In genomic region chr12:36523515-36523914, GRCm38 (mm10) we compare ENCODE assay signal across 31 mouse cellular contexts.
DNase-seq lines count a peak whose midpoint lies in the region; ATAC-seq and TF ChIP-seq lines count a peak whose summit lies in the region.
"Had no signal": no experiment of that assay in that cellular context is flagged by ENCODE, and none has a peak within 500 bp of the region (broad histone marks: within the 10 kb centered on the region; RNA-seq: fewer than 3 reads in every experiment).

No protein-coding gene starts in this region.

- peak; percentile 47 for DNase-seq in liver, adult 2 months (ENCODE audit: extremely low read depth, low read depth, low spot score)
- no peak for DNase-seq in liver
- peak; percentile 24 to 56 for DNase-seq in kidney, postnatal 36 days
- no peak for DNase-seq in c-Kit-positive CD71-positive TER-119-positive erythroid progenitor cells, embryonic 14.5 days (ENCODE audit: low spot score)
- DNase-seq in urinary bladder, postnatal 14 days (ENCODE audit: low spot score): no peak
- DNase-seq in forebrain, embryonic 11.5 days (ENCODE audit: low spot score): no peak
- DNase-seq: adrenal gland, adult 8-10 months; B cell, adult 2 months; cerebellum, adult 2 months; cerebellum, postnatal 36 days; embryo, embryonic 11 days; gastrocnemius, adult 2 months; heart, postnatal 36 days; layer of hippocampus, adult 9-11 months; liver, postnatal 0 days; thymus, postnatal 14 days had no signal

- H3K27ac ChIP-seq in liver, adult 2 months (replicated peaks; ENCODE audit: insufficient read depth, low read depth, low read length): no peak overlapping the region
- H3K27ac ChIP-seq in intestine, postnatal 0 days (ENCODE audit: low read depth, low read length): 0 out of 2 replicates have a peak overlapping the region, but pooled peaks have one; percentile 22
- no peak overlapping the region for H3K27ac ChIP-seq in forebrain, embryonic 11.5 days (ENCODE audit: low read depth, low read length)
- H3K27ac ChIP-seq: embryonic facial prominence, embryonic 13.5 days; gastrocnemius, adult 2 months; heart, embryonic 15.5 days; hindbrain, embryonic 14.5 days; left cerebral cortex, adult 2 months; limb, embryonic 10.5 days; macrophage; midbrain, embryonic 10.5 days had no signal

- TF ChIP-seq POLR2A in liver, adult 2 months (IDR thresholded peaks at IDR 0.05; ENCODE audit: extremely low read depth, insufficient read depth, low read length): no peak

- H3K4me3 ChIP-seq in liver, adult 2 months (ENCODE audit: insufficient read depth, low read depth, low read length): no peak overlapping the region
- H3K4me3 ChIP-seq in intestine, postnatal 0 days (ENCODE audit: low read depth, low read length): no peak overlapping the region
- no peak overlapping the region for H3K4me3 ChIP-seq in forebrain, embryonic 11.5 days (ENCODE audit: low read depth, low read length)
- H3K4me3 ChIP-seq: embryonic facial prominence, embryonic 13.5 days; gastrocnemius, adult 2 months; heart, embryonic 15.5 days; left cerebral cortex, adult 2 months; limb, embryonic 10.5 days; midbrain, embryonic 10.5 days had no signal

- no peak overlapping the region for H3K4me2 ChIP-seq in intestine, postnatal 0 days (replicated peaks; ENCODE audit: low read depth)
- no peak overlapping the region for H3K4me2 ChIP-seq in forebrain, embryonic 11.5 days (ENCODE audit: low read depth, low read length, severe bottlenecking)
- H3K4me2 ChIP-seq: embryonic facial prominence, embryonic 13.5 days; heart, embryonic 15.5 days; hindbrain, embryonic 14.5 days; liver, embryonic 11.5 days had no signal

- TF ChIP-seq CTCF in liver, adult 2 months (IDR thresholded peaks at IDR 0.05; ENCODE audit: low read depth, low read length): no peak
- no peak for TF ChIP-seq CTCF in intestine, postnatal 0 days (IDR thresholded peaks at IDR 0.05; ENCODE audit: low read depth)

- H3K4me1 ChIP-seq in liver, adult 2 months (ENCODE audit: control insufficient read depth, insufficient read depth, low read length): peaks cover 3% of the 10 kb centered on the region; the same call in 1 of the 2 replicates
- H3K4me1 ChIP-seq in intestine, postnatal 0 days (replicated peaks; ENCODE audit: control insufficient read depth, insufficient read depth, low read length): no peaks in the 10 kb centered on the region
- H3K4me1 ChIP-seq in forebrain, embryonic 11.5 days (replicated peaks; ENCODE audit: control insufficient read depth, insufficient read depth, low read length): no peaks in the 10 kb centered on the region
- H3K4me1 ChIP-seq: embryonic facial prominence, embryonic 13.5 days; heart, embryonic 15.5 days; limb, embryonic 10.5 days; midbrain, embryonic 10.5 days had no signal

- H3K9me3 ChIP-seq in intestine, postnatal 0 days (ENCODE audit: control insufficient read depth): no peaks in the 10 kb centered on the region
- H3K9me3 ChIP-seq in forebrain, embryonic 11.5 days (ENCODE audit: control insufficient read depth, low read length): no peaks in the 10 kb centered on the region
- H3K9me3 ChIP-seq: embryonic facial prominence, embryonic 13.5 days; G1E; heart, embryonic 15.5 days; limb, embryonic 10.5 days; midbrain, embryonic 10.5 days had no signal

- peak; percentile 97 for ATAC-seq in intestine, postnatal 0 days
- no peak for ATAC-seq in forebrain, embryonic 11.5 days (replicated peaks; ENCODE audit: low FRiP score)
- ATAC-seq: activated CD4-positive, CD25-positive, alpha-beta regulatory T cell, adult 4 months; forebrain, embryonic 14.5 days; inflammation-experienced regulatory T-cells, adult 6 months; liver, postnatal 0 days; lung, postnatal 0 days had no signal

- H3K79me2 ChIP-seq in liver, adult 2 months (ENCODE audit: control insufficient read depth, insufficient read depth, low read length): no peaks in the 10 kb centered on the region

- 72% methylated on average over 2 of the region's 2 CpGs for WGBS in liver, adult 2 months
- 63% methylated on average over 2 of the region's 2 CpGs for WGBS in intestine, postnatal 0 days
- 91% methylated on average over 2 of the region's 2 CpGs for WGBS in forebrain, embryonic 11.5 days

- no peak overlapping the region for H3K9ac ChIP-seq in liver, adult 2 months (ENCODE audit: low read depth, low read length)
- H3K9ac ChIP-seq in intestine, postnatal 0 days (ENCODE audit: low read depth, low read length): no peak overlapping the region
- no peak overlapping the region for H3K9ac ChIP-seq in forebrain, embryonic 11.5 days (ENCODE audit: low read length)
- H3K9ac ChIP-seq: embryonic facial prominence, embryonic 13.5 days; heart, embryonic 15.5 days; hindbrain, embryonic 14.5 days; liver, postnatal 0 days had no signal

- no peaks in the 10 kb centered on the region for H3K36me3 ChIP-seq in liver, adult 2 months (ENCODE audit: control insufficient read depth, insufficient read depth, low read length)
- H3K36me3 ChIP-seq in intestine, postnatal 0 days (ENCODE audit: control insufficient read depth, insufficient read depth): no peaks in the 10 kb centered on the region
- H3K36me3 ChIP-seq in forebrain, embryonic 11.5 days (ENCODE audit: control insufficient read depth, insufficient read depth, low read length): no peaks in the 10 kb centered on the region
- H3K36me3 ChIP-seq: embryonic facial prominence, embryonic 13.5 days; G1E; heart, embryonic 15.5 days; limb, embryonic 10.5 days; midbrain, embryonic 10.5 days had no signal

- no peaks in the 10 kb centered on the region for H3K27me3 ChIP-seq in liver, adult 2 months (ENCODE audit: control insufficient read depth, insufficient read depth, low read length)
- H3K27me3 ChIP-seq in intestine, postnatal 0 days (replicated peaks; ENCODE audit: control insufficient read depth, insufficient read depth, low read length): no peaks in the 10 kb centered on the region
- H3K27me3 ChIP-seq in forebrain, embryonic 11.5 days (ENCODE audit: control insufficient read depth, insufficient read depth, low read length): no peaks in the 10 kb centered on the region
- H3K27me3 ChIP-seq: CH12.LX; embryonic facial prominence, embryonic 13.5 days; heart, embryonic 15.5 days had no signal

Comparison
In these comparisons a context has a peak if more than half of its experiments do, and no peak if none do; other contexts are left out.
1. DNase-seq: peak in liver, adult 2 months (single experiment) and kidney, postnatal 36 days (2 of 2); none in liver (single experiment), c-Kit-positive CD71-positive TER-119-positive erythroid progenitor cells, embryonic 14.5 days (single experiment), urinary bladder, postnatal 14 days (single experiment) and forebrain, embryonic 11.5 days (single experiment).